Mouse (Mus musculus) thymus, postnatal 25 days (tissue): ENCODE data around the gene B3gnt6.

ENCODE experiments used
- DNase-seq: peaks from one replicate; pipeline ENCODE4 v3.0.0; 2022

B3gnt6 gene

GRCm38 (mm10) chr7:98176322-98177070, 22.8 kb downstream of the B3gnt6 start:
- DNase-seq, result peak; percentile 56

- no peak for DNase-seq
Observed at GRCm38 (mm10) chr7:98174883-98175755, 24.2 kb downstream of the B3gnt6 start.

- DNase-seq, result no peak
Observed at GRCm38 (mm10) chr7:98173408-98173807, 25.9 kb downstream of the B3gnt6 start.

- DNase-seq, result no peak
Observed at GRCm38 (mm10) chr7:98172661-98173060, 26.6 kb downstream of the B3gnt6 start.

GRCm38 (mm10) chr7:98171141-98172073, 27.9 kb downstream of the B3gnt6 start:
- no peak for DNase-seq

GRCm38 (mm10) chr7:98164999-98165528, 34.2 kb downstream of the B3gnt6 start:
- peak; percentile 63 for DNase-seq

GRCm38 (mm10) chr7:98164382-98164998, 34.8 kb downstream of the B3gnt6 start:
- DNase-seq, result peak; percentile 63

GRCm38 (mm10) chr7:98163700-98164099, 35.6 kb downstream of the B3gnt6 start:
- DNase-seq, result no peak

GRCm38 (mm10) chr7:98162239-98162638, 37.0 kb downstream of the B3gnt6 start:
- no peak for DNase-seq

- DNase-seq, result no peak
Observed at GRCm38 (mm10) chr7:98160041-98160740, 39.1 kb downstream of the B3gnt6 start.

GRCm38 (mm10) chr7:98158481-98158880, 40.8 kb downstream of the B3gnt6 start:
- DNase-seq, result no peak

- no peak for DNase-seq
Observed at GRCm38 (mm10) chr7:98157636-98158332, 41.5 kb downstream of the B3gnt6 start.

GRCm38 (mm10) chr7:98156280-98156665, 43.0 kb downstream of the B3gnt6 start:
- DNase-seq, result peak; percentile 18

GRCm38 (mm10) chr7:98155546-98156279, 43.6 kb downstream of the B3gnt6 start:
- peak; percentile 80 for DNase-seq

- DNase-seq, result no peak
Observed at GRCm38 (mm10) chr7:98153892-98154291, 45.4 kb downstream of the B3gnt6 start.

- DNase-seq, result no peak
Observed at GRCm38 (mm10) chr7:98153345-98153744, 45.9 kb downstream of the B3gnt6 start.

- no peak for DNase-seq
Observed at GRCm38 (mm10) chr7:98152400-98152799, 46.9 kb downstream of the B3gnt6 start.

- DNase-seq, result no peak
Observed at GRCm38 (mm10) chr7:98150525-98150924, 48.8 kb downstream of the B3gnt6 start.

- no peak for DNase-seq
Observed at GRCm38 (mm10) chr7:98149802-98150201, 49.5 kb downstream of the B3gnt6 start.
